11 mouse cellular contexts compared by ENCODE assay signal in the genomic region with DNA sequence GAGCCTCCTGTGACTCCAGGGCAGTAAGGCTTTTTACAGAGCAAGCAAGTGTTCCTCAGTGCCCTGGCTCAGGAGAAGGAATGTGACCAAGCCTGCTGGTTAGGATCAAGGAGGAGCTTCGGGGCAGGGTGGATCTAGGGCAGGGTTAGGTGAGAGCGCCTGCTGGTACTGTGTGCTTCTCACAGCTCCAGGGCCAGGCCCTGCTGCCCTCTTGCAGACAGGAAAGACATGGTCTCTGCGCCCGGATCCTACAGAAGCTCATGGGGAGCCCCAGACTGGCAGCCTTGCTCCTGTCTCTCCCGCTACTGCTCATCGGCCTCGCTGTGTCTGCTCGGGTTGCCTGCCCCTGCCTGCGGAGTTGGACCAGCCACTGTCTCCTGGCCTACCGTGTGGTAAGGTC. TPM values are rescaled to one million over a fixed set of nuclear protein-coding genes. Genes with fewer than 3 reads are reported as not detected.
DNase-seq lines count a peak whose midpoint lies in the region; ATAC-seq and TF ChIP-seq lines count a peak whose summit lies in the region.
"Had no signal": no experiment of that assay in that cellular context is flagged by ENCODE, and none has a peak within 500 bp of the region (broad histone marks: within the 10 kb centered on the region; RNA-seq: fewer than 3 reads in every experiment).

No protein-coding gene starts in this region.

- TF ChIP-seq CTCF in lung, embryonic 14.5 days (IDR thresholded peaks at IDR 0.05; ENCODE audit: low read depth) = no peak
- TF ChIP-seq CTCF in layer of hippocampus, adult 2 months (conservative IDR thresholded peaks at IDR 0.05) = no peak

- no peaks in the 10 kb centered on the region for H3K36me3 ChIP-seq in megakaryocyte, embryonic 14.5 days (replicated peaks; ENCODE audit: low read length)
- no peaks in the 10 kb centered on the region for H3K36me3 ChIP-seq in embryonic facial prominence, embryonic 15.5 days
- H3K36me3 ChIP-seq in lung, embryonic 14.5 days (ENCODE audit: insufficient read depth) = no peaks in the 10 kb centered on the region
- H3K36me3 ChIP-seq: heart, embryonic 13.5 days had no signal

- H3K4me1 ChIP-seq in megakaryocyte, embryonic 14.5 days = peaks cover 50% of the 10 kb centered on the region
- H3K4me1 ChIP-seq in embryonic facial prominence, embryonic 15.5 days = peaks cover 6% of the 10 kb centered on the region
- no peaks in the 10 kb centered on the region for H3K4me1 ChIP-seq in lung, embryonic 14.5 days (ENCODE audit: insufficient read depth)

- H3K27ac ChIP-seq in embryonic facial prominence, embryonic 15.5 days (replicated peaks) = peak overlapping the region; percentile 44; the same call in 1 of the 2 replicates
- H3K27ac ChIP-seq in lung, embryonic 14.5 days (ENCODE audit: low read depth) = 0 out of 2 replicates have a peak overlapping the region, but pooled peaks have one; percentile 42
- H3K27ac ChIP-seq in layer of hippocampus, adult 2 months = no peak overlapping the region
- H3K27ac ChIP-seq: heart, embryonic 13.5 days had no signal

- H3K4me3 ChIP-seq in megakaryocyte, embryonic 14.5 days (replicated peaks) = peak overlapping the region; percentile 2
- H3K4me3 ChIP-seq in embryonic facial prominence, embryonic 15.5 days (replicated peaks) = peak overlapping the region; percentile 23
- peak overlapping the region; percentile 19 for H3K4me3 ChIP-seq in lung, embryonic 14.5 days (ENCODE audit: low read depth, low read length)
- H3K4me3 ChIP-seq in layer of hippocampus, adult 2 months = no peak overlapping the region
- H3K4me3 ChIP-seq: heart, embryonic 13.5 days had no signal

- H3K9me3 ChIP-seq in megakaryocyte, embryonic 14.5 days = no peaks in the 10 kb centered on the region
- no peaks in the 10 kb centered on the region for H3K9me3 ChIP-seq in embryonic facial prominence, embryonic 15.5 days (replicated peaks)
- H3K9me3 ChIP-seq in lung, embryonic 14.5 days (ENCODE audit: low read depth, low read length) = no peaks in the 10 kb centered on the region
- H3K9me3 ChIP-seq: heart, embryonic 13.5 days had no signal

- WGBS in embryonic facial prominence, embryonic 15.5 days = 53% methylated on average over 10 of the region's 10 CpGs
- 40% methylated on average over 10 of the region's 10 CpGs for WGBS in lung, embryonic 14.5 days

- no peak for ATAC-seq in megakaryocyte, adult 5-6 weeks (ENCODE audit: poor library complexity, severe bottlenecking)
- ATAC-seq in embryonic facial prominence, embryonic 15.5 days (ENCODE audit: insufficient number of reproducible peaks, low FRiP score, low TSS enrichment, low read depth) = peak; percentile 63
- peak; percentile 94 for ATAC-seq in lung, embryonic 14.5 days (ENCODE audit: insufficient read depth)

- no peak overlapping the region for H3K9ac ChIP-seq in embryonic facial prominence, embryonic 15.5 days
- H3K9ac ChIP-seq in lung, embryonic 14.5 days = peak overlapping the region; percentile 42
- H3K9ac ChIP-seq: heart, embryonic 13.5 days had no signal

- peaks cover 8% of the 10 kb centered on the region for H3K27me3 ChIP-seq in megakaryocyte, embryonic 14.5 days (replicated peaks)
- H3K27me3 ChIP-seq in embryonic facial prominence, embryonic 15.5 days = no peaks in the 10 kb centered on the region
- H3K27me3 ChIP-seq in lung, embryonic 14.5 days (ENCODE audit: insufficient read depth, low read length) = no peaks in the 10 kb centered on the region

- DNase-seq in lung, embryonic 14.5 days = peak; percentile 55
- peak; percentile 85 for DNase-seq in urinary bladder, postnatal 14 days (ENCODE audit: low spot score)
- no peak for DNase-seq in adrenal gland, postnatal 14 days
- no peak for DNase-seq in layer of hippocampus, adult 2 months (ENCODE audit: low spot score in 2 of 2)
- no peak for DNase-seq in adrenal gland, postnatal 36 days

- peak overlapping the region; percentile 31 for H3K4me2 ChIP-seq in embryonic facial prominence, embryonic 15.5 days (replicated peaks)
- peak overlapping the region; percentile 54 for H3K4me2 ChIP-seq in lung, embryonic 14.5 days
- H3K4me2 ChIP-seq: heart, embryonic 13.5 days had no signal

RNA-seq across cellular contexts. Expression of a gene that starts 0.4 kb away (rescaled TPM):
- 1.0 TPM in 1 of 2 replicates, not detected in the other for polyA plus RNA-seq in megakaryocyte, embryonic 14.5 days (2012; ENCODE audit: insufficient read depth, low replicate concordance)
- not detected in 2 replicates for total RNA-seq in megakaryocyte, adult 5-6 weeks (2015)
- not detected in 2 replicates for total RNA-seq in megakaryocyte, adult 5-6 weeks (2017)
- 11.7 and 12.2 TPM in 2 replicates for polyA plus RNA-seq in embryonic facial prominence, embryonic 15.5 days (2015; fragmentation: Nextera tagmentation; extraction: Ambion mirVana)
- 12.0 and 12.2 TPM in 2 replicates for polyA plus RNA-seq in lung, embryonic 14.5 days (2014; fragmentation: Nextera tagmentation; extraction: Ambion mirVana)
- 1.5 and 2.8 TPM in 2 replicates for total RNA-seq in adrenal gland, postnatal 14 days (2021)
- total RNA-seq in layer of hippocampus, adult 2 months (2021) = under 1 TPM; 0.22 to 0.46 TPM
- total RNA-seq in adrenal gland, postnatal 36 days (2021) = under 1 TPM; 0.50 to 0.76 TPM

RNA-seq across cellular contexts. Expression of a gene that starts 12.6 kb away (rescaled TPM):
- polyA plus RNA-seq in megakaryocyte, embryonic 14.5 days (2012; ENCODE audit: insufficient read depth, low replicate concordance) = 0.25 TPM in 1 of 2 replicates, not detected in the other
- total RNA-seq in megakaryocyte, adult 5-6 weeks (2015) = not detected in 2 replicates
- total RNA-seq in megakaryocyte, adult 5-6 weeks (2017) = not detected in 2 replicates
- 34.3 and 37.5 TPM in 2 replicates for polyA plus RNA-seq in embryonic facial prominence, embryonic 15.5 days (2015; fragmentation: Nextera tagmentation; extraction: Ambion mirVana)
- polyA plus RNA-seq in lung, embryonic 14.5 days (2014; fragmentation: Nextera tagmentation; extraction: Ambion mirVana) = 7.7 and 9.1 TPM in 2 replicates
- total RNA-seq in adrenal gland, postnatal 14 days (2021) = 18.2 and 19.3 TPM in 2 replicates
- 1 to 10 TPM; 4.7 to 6.3 TPM for total RNA-seq in layer of hippocampus, adult 2 months (2021)
- 10 to 100 TPM; 18.1 to 19.5 TPM for total RNA-seq in adrenal gland, postnatal 36 days (2021)

RNA-seq across cellular contexts. Expression of a gene that starts 16.3 kb away (rescaled TPM):
- polyA plus RNA-seq in megakaryocyte, embryonic 14.5 days (2012; ENCODE audit: insufficient read depth, low replicate concordance) = 1.5 and 10.3 TPM in 2 replicates
- 34.2 and 43.6 TPM in 2 replicates for total RNA-seq in megakaryocyte, adult 5-6 weeks (2015)
- total RNA-seq in megakaryocyte, adult 5-6 weeks (2017) = 11.0 and 12.7 TPM in 2 replicates
- polyA plus RNA-seq in embryonic facial prominence, embryonic 15.5 days (2015; fragmentation: Nextera tagmentation; extraction: Ambion mirVana) = 81.4 and 84.8 TPM in 2 replicates
- polyA plus RNA-seq in lung, embryonic 14.5 days (2014; fragmentation: Nextera tagmentation; extraction: Ambion mirVana) = 70.0 and 76.4 TPM in 2 replicates
- 54.1 and 54.8 TPM in 2 replicates for total RNA-seq in adrenal gland, postnatal 14 days (2021)
- total RNA-seq in layer of hippocampus, adult 2 months (2021) = 10 to 100 TPM; 41.9 to 42.3 TPM
- 10 to 100 TPM; 45.0 to 50.6 TPM for total RNA-seq in adrenal gland, postnatal 36 days (2021)

RNA-seq across cellular contexts. Expression of a gene that starts 23.1 kb away (rescaled TPM):
- not detected in 2 replicates for polyA plus RNA-seq in megakaryocyte, embryonic 14.5 days (2012; ENCODE audit: insufficient read depth, low replicate concordance)
- total RNA-seq in megakaryocyte, adult 5-6 weeks (2015) = not detected in 2 replicates
- not detected in 2 replicates for total RNA-seq in megakaryocyte, adult 5-6 weeks (2017)
- not detected in 2 replicates for polyA plus RNA-seq in embryonic facial prominence, embryonic 15.5 days (2015; fragmentation: Nextera tagmentation; extraction: Ambion mirVana)
- not detected in 2 replicates for polyA plus RNA-seq in lung, embryonic 14.5 days (2014; fragmentation: Nextera tagmentation; extraction: Ambion mirVana)
- total RNA-seq in adrenal gland, postnatal 14 days (2021) = 388 and 421 TPM in 2 replicates
- total RNA-seq in layer of hippocampus, adult 2 months (2021) = not detected
- 100 to 1,000 TPM; 344 to 362 TPM for total RNA-seq in adrenal gland, postnatal 36 days (2021)
- polyA plus RNA-seq: cortical plate, adult 2 months; heart, embryonic 13.5 days; limb, embryonic 11.5 days had no signal

RNA-seq across cellular contexts. Expression of a gene that starts 24.5 kb away (rescaled TPM):
- 157 and 220 TPM in 2 replicates for polyA plus RNA-seq in megakaryocyte, embryonic 14.5 days (2012; ENCODE audit: insufficient read depth, low replicate concordance)
- 0.27 and 2.1 TPM in 2 replicates for total RNA-seq in megakaryocyte, adult 5-6 weeks (2015)
- 1.9 and 3.4 TPM in 2 replicates for total RNA-seq in megakaryocyte, adult 5-6 weeks (2017)
- 21.5 and 22.5 TPM in 2 replicates for polyA plus RNA-seq in embryonic facial prominence, embryonic 15.5 days (2015; fragmentation: Nextera tagmentation; extraction: Ambion mirVana)
- 20.7 and 27.0 TPM in 2 replicates for polyA plus RNA-seq in lung, embryonic 14.5 days (2014; fragmentation: Nextera tagmentation; extraction: Ambion mirVana)
- total RNA-seq in adrenal gland, postnatal 14 days (2021) = 37.4 and 42.7 TPM in 2 replicates
- 100 to 1,000 TPM; 105 to 120 TPM for total RNA-seq in layer of hippocampus, adult 2 months (2021)
- 10 to 100 TPM; 55.9 to 58.0 TPM for total RNA-seq in adrenal gland, postnatal 36 days (2021)

Comparison
In these comparisons a context has a peak if more than half of its experiments do, and no peak if none do; other contexts are left out.
1. DNase-seq: peak in lung, embryonic 14.5 days (single experiment) and urinary bladder, postnatal 14 days (single experiment); none in adrenal gland, postnatal 14 days (single experiment), layer of hippocampus, adult 2 months (0 of 2) and adrenal gland, postnatal 36 days (0 of 2).
2. RNA of a gene that starts 12.6 kb away (total RNA-seq): 18.1 to 19.5 TPM in adrenal gland, postnatal 36 days, 18.2 to 19.3 TPM in adrenal gland, postnatal 14 days and 4.7 to 6.3 TPM in layer of hippocampus, adult 2 months; not detected in megakaryocyte, adult 5-6 weeks; every median in the first group is over 4 times any median in the second.